Comparison of ENCODE assay signal across 25 mouse cellular contexts in the genomic region with DNA sequence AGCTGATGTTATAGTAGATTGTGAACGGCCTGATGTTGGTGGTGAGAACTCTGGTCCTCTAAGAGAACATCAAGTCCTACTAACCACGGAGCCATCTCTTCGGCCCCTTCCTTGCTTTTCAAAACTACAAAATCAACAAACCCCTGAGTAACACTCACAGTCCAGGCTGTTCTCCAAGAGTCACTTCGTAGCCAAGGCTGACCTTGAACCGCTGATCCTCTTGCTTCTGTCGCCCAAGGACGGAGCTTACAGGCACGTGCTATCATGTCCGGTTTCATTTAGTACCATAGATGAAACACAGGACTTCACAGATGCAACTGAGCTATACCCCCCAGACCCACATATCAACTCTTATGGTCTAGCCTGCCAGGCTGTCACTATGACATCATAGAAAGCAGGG.
"Had no signal": no experiment of that assay in that cellular context is flagged by ENCODE, and none has a peak within 500 bp of the region (broad histone marks: within the 10 kb centered on the region; RNA-seq: fewer than 3 reads in every experiment).

No protein-coding gene starts in this region.

- H3K36me3 ChIP-seq: heart, embryonic 13.5 days; heart, embryonic 15.5 days; hindbrain, embryonic 12.5 days; hindbrain, embryonic 15.5 days; kidney, embryonic 15.5 days; limb, embryonic 10.5 days; limb, embryonic 12.5 days; liver, embryonic 13.5 days; liver, embryonic 15.5 days had no signal

- DNase-seq: gastrocnemius, postnatal 14 days; gastrocnemius, postnatal 36 days; heart, adult 11 months; heart, adult 2 months; heart, postnatal 14 days; heart, postnatal 36 days; kidney, adult 11 months; kidney, adult 2 months; kidney, adult 9 months; kidney, postnatal 14 days; kidney, postnatal 36 days; liver; liver, embryonic 13.5 days had no signal

- H3K27me3 ChIP-seq: hindbrain, embryonic 12.5 days; liver, embryonic 13.5 days; liver, embryonic 15.5 days had no signal

- H3K4me1 ChIP-seq: heart, embryonic 13.5 days; heart, embryonic 15.5 days; hindbrain, embryonic 12.5 days; hindbrain, embryonic 15.5 days; kidney, embryonic 15.5 days; liver, embryonic 13.5 days; liver, embryonic 15.5 days had no signal

- H3K27ac ChIP-seq: heart, adult 2 months; heart, embryonic 13.5 days; heart, embryonic 15.5 days; hindbrain, embryonic 12.5 days; hindbrain, embryonic 15.5 days; hindbrain, postnatal 0 days; kidney, embryonic 15.5 days; kidney, postnatal 0 days; layer of hippocampus, adult 2 months; left cerebral cortex, adult 2 months; limb, embryonic 10.5 days; limb, embryonic 12.5 days; liver, embryonic 13.5 days; liver, embryonic 15.5 days had no signal

- H3K4me3 ChIP-seq: heart, adult 2 months; heart, embryonic 13.5 days; heart, embryonic 15.5 days; hindbrain, embryonic 12.5 days; hindbrain, embryonic 15.5 days; kidney, embryonic 15.5 days; layer of hippocampus, adult 2 months; left cerebral cortex, adult 2 months; limb, embryonic 10.5 days; limb, embryonic 12.5 days; liver, embryonic 13.5 days; liver, embryonic 15.5 days had no signal
